Mouse (Mus musculus): ENCODE results near the gene Trim26. TPM values are rescaled to one million over a fixed set of nuclear protein-coding genes. Genes with fewer than 3 reads are reported as not detected.
"Not testable (repeated sequence)": the region's sequence is repeated elsewhere in the genome, so short reads cannot be mapped to it uniquely, and the experiment has no call there.

The Trim26 gene
- total RNA-seq, 2 experiments from 2014 or later, result 24.3 to 25.6 TPM

DNA sequence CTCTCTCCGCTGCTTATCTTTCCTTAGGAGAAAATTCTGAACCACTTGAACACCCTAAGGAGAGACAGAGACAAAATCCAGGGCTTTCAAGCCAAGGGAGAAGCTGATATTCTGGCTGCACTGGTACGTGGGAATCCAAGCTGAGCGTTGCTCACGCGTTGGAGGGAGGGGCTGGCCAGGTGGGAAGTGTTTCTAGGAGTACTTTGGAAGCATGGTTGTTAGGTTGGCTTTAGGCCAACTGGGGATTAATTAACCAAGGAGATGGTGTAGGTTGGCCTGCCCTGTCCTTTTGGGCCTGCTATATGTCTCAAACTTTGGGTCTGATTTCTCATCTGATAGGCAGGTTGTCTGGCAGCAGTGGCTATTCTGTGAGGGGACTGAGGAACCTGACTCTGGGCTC is 14.3 kb downstream of the Trim26 start:
- DNase-seq (ENCODE audit: low spot score in 2 of 2), result no peak

DNA sequence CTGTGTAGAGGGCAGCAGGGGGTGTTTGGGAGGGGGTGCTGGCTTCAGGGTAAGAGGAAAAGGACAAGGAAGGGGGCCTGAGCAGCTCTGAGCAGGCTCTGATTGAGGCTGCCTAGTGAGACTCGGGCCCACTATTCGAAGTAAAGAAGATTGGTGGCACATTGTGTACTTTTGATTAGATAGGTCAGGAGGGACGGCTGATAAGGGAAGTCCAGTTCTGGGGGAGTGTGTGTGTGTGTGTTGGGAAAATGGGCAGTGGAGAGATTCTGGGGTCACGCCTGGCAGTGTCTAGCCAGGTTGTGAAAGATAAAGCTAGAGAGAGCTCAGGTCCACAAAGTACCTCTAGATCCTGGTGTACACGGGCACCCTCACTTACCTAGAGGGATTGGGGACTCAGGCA is 14.7 kb downstream of the Trim26 start:
- DNase-seq (ENCODE audit: low spot score in 2 of 2), result no peak

DNA sequence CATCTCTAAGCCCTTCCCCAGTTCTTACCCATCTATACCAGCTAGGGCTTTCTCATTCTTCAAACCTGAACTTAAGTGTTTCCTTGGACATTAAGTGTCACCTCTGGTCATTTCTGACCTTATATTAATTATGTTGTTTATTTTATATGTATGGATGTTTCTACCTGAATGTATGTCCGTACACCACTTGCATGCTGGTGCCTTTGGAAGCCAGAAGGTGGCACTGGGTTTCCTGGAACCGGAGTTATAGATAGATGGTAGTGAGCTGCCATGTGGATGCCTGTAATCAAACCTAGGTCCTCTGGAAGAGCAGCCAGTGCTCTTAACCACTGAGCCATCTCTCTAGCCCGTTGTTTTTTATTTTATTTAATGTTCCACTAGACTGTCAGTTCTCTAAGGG is 18.6 kb downstream of the Trim26 start:
- no peak for DNase-seq (ENCODE audit: low spot score in 2 of 2)

DNA sequence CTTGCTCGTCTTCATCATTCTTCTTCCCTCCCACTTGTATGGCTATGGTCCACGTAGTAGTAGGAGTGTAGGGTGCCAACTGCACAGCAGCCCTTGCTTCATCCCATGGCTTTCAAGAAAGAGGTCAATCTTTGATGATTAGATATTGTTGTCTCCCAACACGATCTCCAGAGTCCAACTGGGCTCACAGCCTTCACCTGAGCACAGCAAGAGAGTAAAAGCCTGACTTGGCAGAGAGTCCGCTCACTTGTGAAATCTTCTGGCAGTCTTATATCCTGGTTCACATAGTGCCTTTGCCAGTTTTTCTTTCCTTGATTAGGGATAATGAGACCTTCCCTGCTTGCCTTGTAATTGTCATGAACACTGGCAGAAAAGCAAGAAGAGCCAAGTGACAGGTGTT is 19.3 kb downstream of the Trim26 start:
- no peak for DNase-seq (ENCODE audit: low spot score in 2 of 2)

DNA sequence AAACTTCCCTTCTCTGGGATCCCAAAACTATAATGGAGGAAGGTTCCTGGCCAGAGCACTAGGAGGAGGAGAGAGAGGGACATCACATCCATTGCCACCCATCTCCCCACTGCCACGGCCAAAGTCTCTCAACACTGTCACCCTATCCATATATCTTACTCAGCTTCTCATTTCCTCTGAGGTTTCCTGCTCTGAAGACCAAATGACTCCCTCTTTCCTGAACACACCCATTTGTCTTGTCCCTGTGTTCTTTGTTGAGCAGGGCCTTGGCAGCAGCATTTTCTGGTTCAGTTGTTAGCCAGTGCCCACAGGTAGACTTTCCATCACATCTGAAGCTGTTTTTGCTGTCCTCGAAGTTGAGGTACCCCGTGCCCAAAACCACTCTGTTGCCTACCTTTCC is 21.2 kb downstream of the Trim26 start:
- DNase-seq (ENCODE audit: low spot score in 2 of 2), result no peak

DNA sequence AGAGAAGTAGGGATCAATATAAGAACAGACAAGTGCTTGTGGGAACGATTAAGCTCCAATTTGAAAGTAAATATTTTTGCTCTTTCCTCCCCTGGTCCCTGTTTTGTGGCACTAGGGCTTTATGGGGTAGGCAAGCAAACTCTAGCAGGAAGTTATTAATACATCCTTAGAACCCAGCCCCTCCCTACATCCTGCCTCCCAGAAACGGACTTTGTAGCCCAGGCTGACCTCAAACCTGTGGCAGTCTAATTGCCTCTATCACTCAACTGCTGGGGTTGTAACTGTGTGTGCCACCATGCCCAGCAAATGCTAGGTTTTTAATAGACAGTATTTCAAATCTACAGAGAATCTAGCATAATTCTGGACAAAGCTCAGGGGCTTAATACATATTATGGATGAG is 24.7 kb downstream of the Trim26 start:
- DNase-seq (ENCODE audit: low spot score in 2 of 2), result no peak

DNA sequence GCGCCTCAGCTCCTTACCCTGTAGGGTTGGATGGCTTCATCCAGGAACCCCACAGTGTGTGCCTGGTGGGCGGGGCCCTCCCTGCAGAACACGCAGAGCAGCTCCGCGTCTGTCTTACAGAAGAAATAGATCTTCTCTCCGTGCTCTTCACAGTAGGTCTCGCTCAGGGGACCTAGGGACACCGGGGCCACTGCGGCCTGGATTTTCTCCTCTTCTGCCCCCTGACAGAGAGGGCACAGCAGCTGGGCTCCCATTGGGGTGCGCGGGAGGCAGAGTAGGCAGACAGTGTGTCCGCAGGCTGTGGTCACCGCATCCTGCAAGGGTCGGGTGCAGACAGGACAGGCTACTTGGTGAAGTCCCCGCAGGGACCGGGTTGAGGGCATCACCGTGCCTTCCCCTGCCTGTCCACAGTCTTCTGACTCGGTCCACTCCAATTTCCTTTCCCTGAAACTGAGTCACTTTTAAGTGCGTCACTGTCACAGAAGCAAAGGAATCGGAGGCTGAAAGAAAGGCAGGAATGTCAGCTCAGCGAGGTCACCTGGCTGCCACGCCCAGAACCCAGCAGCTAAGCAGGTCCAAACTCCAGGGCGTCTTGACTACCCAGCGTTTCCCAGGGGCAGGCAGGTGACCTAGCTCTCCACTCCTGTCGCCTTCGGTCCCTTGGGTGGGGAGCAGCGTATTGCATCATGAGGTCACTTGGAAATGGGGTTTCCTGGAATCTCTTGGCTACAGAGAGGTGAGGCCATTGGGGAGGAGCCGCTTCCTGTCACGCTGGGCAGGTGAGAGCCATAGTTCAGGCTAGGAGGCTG is 30.0 kb downstream of the Trim26 start, which contains the start of gene Trim15:
Trim15 (minus strand) TSS at position 492 of the 809 bp plus-strand sequence.
- no peak for DNase-seq (ENCODE audit: low spot score in 2 of 2)

DNA sequence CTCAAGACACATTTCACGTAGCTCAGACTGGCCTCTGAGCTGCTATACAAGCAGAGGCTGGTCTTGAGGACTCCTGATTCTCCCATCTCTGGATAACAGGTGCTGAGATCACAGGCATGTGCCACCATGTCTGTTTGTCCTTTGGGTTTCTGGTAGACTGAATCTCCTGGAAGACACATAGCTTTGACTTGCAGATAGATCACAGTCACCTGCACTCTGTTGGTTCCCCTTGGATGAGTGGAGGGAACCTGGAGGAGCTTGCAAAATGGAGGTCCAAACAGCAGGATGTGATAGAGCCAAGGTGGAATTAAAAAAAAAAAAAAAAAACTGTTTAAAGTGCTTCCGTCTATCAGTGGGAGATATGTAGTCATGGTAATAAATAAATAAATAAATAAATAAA is 31.9 kb downstream of the Trim26 start:
- DNase-seq (ENCODE audit: low spot score in 2 of 2), result no peak

DNA sequence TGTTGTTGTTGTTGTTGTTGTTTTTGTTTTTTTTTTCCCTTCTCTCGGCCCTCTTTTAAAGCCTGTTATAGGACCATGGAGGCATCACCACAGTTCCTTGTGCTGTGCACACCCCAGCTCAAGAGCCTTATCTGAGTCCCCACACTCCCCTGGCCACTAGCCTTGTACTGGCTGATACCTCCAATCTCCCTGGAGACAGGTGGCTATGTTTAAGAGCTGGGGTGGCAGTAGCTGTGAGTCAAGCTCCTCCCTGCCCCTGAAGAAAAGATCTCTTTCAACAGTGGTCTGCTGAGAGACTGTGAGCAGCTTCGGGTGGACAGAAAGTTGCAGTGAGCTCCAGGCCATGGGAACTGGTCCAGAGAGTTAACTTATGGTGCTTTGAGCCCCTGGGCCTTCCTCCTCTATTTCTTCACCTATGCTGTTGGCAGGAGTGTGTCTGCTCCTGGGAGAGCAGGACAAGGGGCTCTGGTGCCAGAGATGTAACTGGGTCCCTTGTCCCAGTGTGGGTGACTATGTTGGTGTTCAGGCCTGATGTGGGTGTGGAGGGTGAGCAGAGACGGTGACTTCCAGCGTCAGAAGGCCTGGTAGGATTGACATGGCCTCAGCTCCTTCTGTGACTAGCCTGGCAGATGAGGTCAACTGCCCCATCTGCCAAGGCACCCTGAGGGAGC is 32.5 kb downstream of the Trim26 start, which contains the start of gene Trim10:
Trim10 (plus strand) TSS at position 291 of the 671 bp plus-strand sequence.
- no peak for DNase-seq (ENCODE audit: low spot score in 2 of 2)

DNA sequence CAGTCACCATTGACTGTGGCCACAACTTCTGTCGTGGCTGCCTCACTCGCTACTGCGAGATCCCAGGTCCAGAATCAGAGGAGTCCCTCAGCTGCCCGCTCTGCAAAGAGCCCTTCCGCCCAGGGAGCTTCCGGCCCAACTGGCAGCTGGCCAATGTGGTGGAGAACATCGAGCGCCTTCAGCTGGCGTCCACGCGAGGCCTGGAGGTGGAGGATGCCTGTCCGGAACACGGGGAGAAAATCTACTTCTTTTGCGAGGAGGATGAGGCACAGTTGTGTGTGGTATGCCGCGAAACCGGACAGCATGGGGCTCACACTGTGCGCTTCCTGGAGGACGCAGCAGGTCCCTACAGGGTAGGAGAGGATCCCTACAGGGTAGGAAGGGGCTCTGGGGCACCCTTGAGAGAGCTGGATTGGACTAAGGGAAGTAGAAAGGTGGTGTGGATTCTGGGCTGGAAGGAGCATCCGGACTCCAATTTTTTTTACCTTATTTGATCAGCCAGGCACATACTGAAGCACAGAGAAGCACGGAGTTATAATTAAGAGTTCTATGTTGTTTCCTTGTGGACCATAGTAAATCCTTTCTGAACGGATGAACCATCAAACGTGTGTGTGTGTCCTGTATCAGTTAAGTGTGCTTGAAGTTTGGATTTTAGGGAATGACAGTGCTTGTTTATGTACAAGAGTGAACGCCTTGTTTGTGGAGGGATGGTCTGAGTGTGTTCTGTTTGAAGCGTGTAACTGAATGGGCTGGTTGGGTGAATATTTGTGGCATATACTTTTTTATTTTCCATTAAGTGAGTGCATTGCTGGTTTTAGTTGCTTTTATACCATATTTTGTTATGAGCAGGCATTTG is 33.2 kb downstream of the Trim26 start:
- DNase-seq (ENCODE audit: low spot score in 2 of 2), result no peak

DNA sequence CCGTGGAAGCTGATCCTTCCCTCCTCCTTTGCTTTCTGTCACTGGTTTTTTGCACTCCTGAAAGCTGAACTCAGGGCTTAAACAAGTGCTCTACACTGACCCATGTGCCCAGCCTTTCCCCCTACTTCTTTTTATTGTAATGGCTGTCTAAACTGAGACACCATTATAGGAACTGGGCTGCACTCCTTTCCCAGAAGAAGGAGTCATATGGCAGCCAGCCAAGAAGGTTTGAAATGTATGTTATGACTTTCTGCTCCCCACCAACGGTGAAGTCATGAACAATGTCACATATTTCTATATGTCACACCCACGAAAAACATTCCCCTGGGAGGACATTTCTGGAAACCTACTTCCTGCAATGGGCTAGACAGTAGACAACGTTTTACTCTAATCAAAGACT is 37.7 kb downstream of the Trim26 start:
- DNase-seq (ENCODE audit: low spot score in 2 of 2), result no peak

DNA sequence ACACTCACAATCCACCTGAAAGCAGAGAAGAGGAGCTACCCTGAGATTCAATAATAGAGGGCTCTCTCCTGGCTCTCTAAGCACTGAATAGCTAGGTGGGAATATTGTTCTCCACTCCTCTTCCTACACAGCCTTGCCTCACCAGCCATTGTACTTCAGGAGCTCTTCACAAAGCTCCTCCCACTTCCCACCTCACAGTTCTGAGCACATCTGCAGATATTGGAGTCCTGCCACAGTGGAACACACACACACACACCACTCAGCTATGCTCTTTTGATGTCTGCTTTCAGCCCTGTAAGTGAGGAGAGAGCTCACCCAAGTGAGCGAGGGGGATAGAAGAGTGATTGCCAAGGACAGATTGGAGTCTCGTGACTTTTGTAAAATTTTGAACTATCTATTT is 46.4 kb downstream of the Trim26 start:
- no peak for DNase-seq (ENCODE audit: low spot score in 2 of 2)

DNA sequence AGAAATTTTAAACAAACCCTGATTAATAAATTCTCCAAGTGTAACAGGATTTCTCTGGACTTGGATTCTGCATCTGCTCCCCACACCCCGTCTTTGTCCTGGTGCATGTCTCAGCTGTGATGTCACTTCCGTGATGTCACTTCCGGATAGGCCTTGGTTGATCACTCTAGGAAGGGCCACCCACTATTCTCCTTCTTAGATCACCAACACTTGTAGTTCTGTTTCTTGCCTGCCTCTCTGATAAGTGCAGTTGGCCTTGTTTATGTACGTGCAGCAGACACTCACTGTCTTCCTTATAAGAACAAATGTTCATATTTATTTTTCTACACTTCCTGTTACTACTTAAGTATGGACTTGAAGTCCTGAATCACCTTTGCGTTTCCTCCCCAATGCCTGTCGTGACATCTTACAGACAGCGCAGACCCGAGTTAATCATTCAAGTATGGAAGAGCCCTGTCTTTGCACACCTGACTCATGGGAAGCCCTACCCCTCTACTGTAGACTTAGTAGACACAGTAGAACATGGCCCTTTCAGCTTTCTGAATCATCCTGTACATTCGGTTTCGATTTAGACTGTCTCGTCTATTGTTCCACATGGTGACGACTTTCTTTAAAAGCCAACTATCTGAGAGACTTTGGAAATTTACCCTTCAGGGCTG is 48.3 kb downstream of the Trim26 start:
- DNase-seq (ENCODE audit: low spot score in 2 of 2), result no peak

DNA sequence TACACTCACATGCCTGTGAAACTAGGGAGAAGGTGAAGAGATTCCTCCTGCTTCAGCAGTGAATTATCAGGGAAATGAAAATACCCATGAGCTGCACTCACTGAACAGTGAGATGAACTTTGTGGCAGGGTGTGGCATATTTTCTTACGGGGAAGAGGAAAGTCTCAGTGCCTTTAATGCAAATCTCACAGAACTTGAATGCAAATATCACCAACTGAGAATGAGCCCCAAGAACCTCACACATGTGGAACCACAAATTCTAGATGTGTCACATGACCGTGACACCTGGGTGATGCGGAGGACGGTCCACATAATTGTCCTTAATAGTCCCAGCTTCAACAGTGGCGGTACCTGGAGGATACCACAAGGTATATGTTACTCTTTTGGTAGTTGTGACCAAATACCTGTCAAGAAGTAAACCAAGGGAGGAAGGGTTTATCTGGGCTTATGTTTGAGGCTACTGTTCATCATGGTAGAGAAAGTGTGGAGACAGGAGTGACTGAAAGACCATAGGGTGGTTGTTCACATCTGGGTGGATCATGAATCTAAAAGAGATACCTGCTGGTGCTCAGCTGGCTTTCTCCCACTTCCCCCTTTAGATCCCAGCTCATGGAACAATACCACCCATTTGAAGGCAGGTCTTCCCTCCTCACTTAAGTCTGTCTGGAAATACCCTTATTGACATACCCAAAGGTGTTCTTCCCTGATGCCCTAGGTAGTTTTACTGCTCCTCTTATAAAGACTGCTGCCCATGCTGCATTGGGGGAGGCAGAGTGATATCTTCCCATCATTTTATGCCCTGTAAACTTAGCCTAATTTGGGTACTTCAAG is 53.4 kb downstream of the Trim26 start, which contains the start of gene Trim40:
Trim40 (minus strand) TSS at position 51 of the 831 bp plus-strand sequence.
- DNase-seq (ENCODE audit: low spot score in 2 of 2), result no peak

DNA sequence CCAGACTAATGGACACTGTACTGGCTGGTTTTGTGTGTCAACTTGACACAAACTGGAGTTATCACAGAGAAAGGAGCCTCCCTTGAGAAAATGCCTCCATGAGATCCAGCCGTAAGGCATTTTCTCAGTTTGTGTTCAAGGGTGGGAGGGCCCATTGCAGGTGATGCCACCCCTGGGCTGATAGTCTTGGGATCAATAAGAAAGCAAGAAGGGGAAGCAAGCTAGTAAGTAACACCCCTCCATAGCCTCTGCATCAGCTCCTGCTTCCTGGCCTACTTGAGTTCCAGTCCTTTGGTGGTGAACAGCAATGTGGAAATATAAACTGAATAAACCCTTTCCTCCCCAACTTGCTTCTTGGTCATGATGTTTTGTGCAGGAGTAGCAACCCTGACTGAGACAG is 54.6 kb downstream of the Trim26 start:
- not testable (repeated sequence) for DNase-seq (ENCODE audit: low spot score in 2 of 2)

DNA sequence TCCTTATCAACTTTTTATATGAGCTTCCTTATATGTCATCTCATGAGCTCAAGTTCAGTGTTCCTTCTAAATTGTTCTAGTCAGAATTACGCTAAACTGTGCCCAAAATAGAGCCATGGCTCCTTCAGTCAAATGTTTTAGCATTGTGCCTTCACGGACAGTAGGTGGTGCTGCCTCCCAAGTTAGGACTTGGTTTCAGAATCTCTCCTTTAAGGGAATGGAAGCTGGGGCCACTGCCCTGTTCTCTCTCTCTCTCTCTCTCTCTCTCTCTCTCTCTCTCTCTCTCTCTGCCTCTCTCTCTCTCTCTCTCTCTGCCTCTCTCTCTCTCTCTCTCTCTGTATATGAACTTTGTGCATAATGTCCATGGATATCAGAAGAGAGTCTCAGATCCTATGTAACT is 55.4 kb downstream of the Trim26 start:
- DNase-seq (ENCODE audit: low spot score in 2 of 2), result no peak

DNA sequence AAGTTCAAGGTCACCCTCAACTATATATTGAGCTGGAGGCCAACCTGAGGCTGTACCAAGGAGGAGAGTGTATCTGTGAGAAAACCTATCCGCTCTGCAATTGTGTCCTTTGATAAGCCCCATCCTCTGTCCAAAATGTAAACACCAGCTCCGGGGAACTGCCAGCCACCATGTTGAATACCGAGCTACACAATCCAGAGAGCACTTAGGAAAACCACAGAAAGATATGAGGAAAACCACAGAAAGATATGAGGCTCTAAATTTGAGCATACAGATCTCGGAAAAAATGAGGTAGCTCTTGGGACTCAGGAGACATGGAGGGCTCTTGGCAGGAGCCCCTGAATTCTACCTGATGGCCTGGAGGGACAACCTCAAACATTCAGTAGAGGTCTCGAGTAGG is 56.5 kb downstream of the Trim26 start:
- no peak for DNase-seq (ENCODE audit: low spot score in 2 of 2)

DNA sequence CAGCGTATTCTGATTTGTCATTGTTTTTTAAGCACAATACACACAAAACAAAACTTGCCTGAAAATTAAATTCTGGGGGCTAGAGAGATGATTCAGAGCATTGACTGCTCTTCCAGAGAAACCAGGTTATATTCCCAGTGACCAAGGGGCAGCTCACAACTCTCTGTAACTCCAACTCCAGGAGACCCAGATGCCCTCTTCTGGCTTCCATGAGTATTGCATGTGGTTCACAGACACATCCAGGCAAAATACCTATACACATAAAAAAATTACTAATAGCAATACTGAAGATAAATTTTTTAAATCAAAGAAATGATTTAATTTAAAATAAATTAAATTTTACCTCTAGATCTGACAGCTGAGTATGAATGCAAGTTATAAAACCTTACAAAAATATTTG is 59.6 kb downstream of the Trim26 start:
- DNase-seq (ENCODE audit: low spot score in 2 of 2), result no peak

DNA sequence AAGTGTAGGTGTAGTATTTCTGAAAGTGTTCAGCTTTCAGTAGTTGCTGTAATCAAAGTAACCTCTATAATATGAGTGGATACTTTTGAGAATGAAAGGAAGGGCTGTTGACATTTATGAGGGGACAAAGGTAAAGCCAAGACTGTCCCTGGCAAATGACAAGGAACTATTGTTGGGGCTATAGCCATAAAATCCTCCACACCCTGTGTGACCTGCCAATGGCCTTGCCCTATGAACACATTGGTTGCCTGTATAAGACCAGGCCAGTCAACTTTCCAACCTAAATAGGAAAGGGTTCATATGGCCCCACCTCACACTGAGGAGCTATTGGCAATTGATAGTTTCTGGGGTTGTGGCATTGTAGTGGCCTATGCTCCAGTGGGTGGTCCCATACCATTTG is 60.1 kb downstream of the Trim26 start:
- DNase-seq (ENCODE audit: low spot score in 2 of 2), result no peak

DNA sequence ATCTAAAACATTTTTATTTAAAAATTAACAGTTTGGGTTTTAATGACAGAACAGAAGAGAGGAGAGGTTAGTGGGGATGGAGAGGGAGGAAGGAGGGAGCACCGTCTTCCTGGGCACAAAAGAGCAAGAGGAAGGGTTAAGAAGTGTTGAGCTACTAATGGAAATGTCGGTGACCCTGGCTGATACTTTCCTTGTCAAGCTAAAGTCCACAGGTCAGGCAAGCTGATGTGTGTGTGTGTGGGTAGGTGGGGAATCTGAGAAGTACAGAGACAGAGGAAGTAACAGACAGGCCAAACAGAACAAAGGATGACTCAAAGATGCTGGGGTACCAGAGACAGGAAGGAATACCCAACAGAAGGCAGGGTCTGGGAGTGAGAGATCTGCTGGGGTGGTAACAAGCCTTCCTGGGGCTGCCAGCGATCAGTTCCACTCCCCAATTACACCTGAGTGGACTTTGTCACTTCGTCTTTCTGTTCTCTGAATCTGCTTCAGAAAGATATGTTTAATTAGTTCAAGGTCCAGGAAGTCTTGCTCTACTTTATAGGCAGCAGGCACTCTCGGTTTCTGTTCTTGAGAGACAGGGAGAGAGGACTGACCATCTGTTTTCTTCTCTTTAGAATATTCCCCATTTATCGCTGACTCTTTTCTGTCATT is 60.7 kb downstream of the Trim26 start, which contains the start of gene Trim31:
Trim31 (plus strand) TSS at position 567 of the 654 bp plus-strand sequence.
- DNase-seq (ENCODE audit: low spot score in 2 of 2), result no peak
